Mouse (Mus musculus): ENCODE data around the gene Tmem94. TPM values are rescaled to one million over a fixed set of nuclear protein-coding genes. Genes with fewer than 3 reads are reported as not detected.

The Tmem94 gene
- polyA plus RNA-seq, 1 experiment from 2014 or later: 24.6 TPM

Small RNA genes lying within 50 kb of the gene (microRNA-seq; reads per million reads assigned to microRNA genes)
- not detected for gene Mir5621

Other genes with a start within 250 kb of the Tmem94 start
- gene Sumo2, start 229.2 kb upstream of the Tmem94 start, polyA plus RNA-seq (2015; fragmentation: Nextera tagmentation; extraction: Ambion mirVana): 993 and 1,027 TPM in 2 replicates
- 190 and 192 TPM in 2 replicates for gene Nup85, start 201.0 kb upstream of the Tmem94 start, polyA plus RNA-seq (2015; fragmentation: Nextera tagmentation; extraction: Ambion mirVana)
- gene Mrps7, start 161.5 kb upstream of the Tmem94 start, polyA plus RNA-seq (2015; fragmentation: Nextera tagmentation; extraction: Ambion mirVana): 83.9 and 85.0 TPM in 2 replicates
- gene Gga3, start 161.4 kb upstream of the Tmem94 start, polyA plus RNA-seq (2015; fragmentation: Nextera tagmentation; extraction: Ambion mirVana): 15.6 and 18.1 TPM in 2 replicates
- gene Mif4gd, start 152.5 kb upstream of the Tmem94 start, polyA plus RNA-seq (2015; fragmentation: Nextera tagmentation; extraction: Ambion mirVana): 29.5 and 32.3 TPM in 2 replicates
- gene Slc25a19, start 137.1 kb upstream of the Tmem94 start, polyA plus RNA-seq (2015; fragmentation: Nextera tagmentation; extraction: Ambion mirVana): 19.6 and 20.9 TPM in 2 replicates
- gene Grb2, start 56.8 kb upstream of the Tmem94 start, polyA plus RNA-seq (2015; fragmentation: Nextera tagmentation; extraction: Ambion mirVana): 85.6 and 91.0 TPM in 2 replicates
- gene Caskin2, start 48.2 kb downstream of the Tmem94 start, polyA plus RNA-seq (2015; fragmentation: Nextera tagmentation; extraction: Ambion mirVana): 19.0 and 19.6 TPM in 2 replicates
- gene Tsen54, start 49.3 kb downstream of the Tmem94 start, polyA plus RNA-seq (2015; fragmentation: Nextera tagmentation; extraction: Ambion mirVana): 37.3 and 43.0 TPM in 2 replicates
- 35.1 and 40.1 TPM in 2 replicates for gene Llgl2, start 58.6 kb downstream of the Tmem94 start, polyA plus RNA-seq (2015; fragmentation: Nextera tagmentation; extraction: Ambion mirVana)
- 0.25 and 0.49 TPM in 2 replicates for gene Myo15b, start 93.0 kb downstream of the Tmem94 start, polyA plus RNA-seq (2015; fragmentation: Nextera tagmentation; extraction: Ambion mirVana)
- gene Smim5, start 134.5 kb downstream of the Tmem94 start, polyA plus RNA-seq (2015; fragmentation: Nextera tagmentation; extraction: Ambion mirVana): 3.6 and 4.8 TPM in 2 replicates
- gene Smim6, start 146.6 kb downstream of the Tmem94 start, polyA plus RNA-seq (2015; fragmentation: Nextera tagmentation; extraction: Ambion mirVana): 24.4 and 25.5 TPM in 2 replicates
- 29.8 and 35.5 TPM in 2 replicates for gene Sap30bp, start 167.8 kb downstream of the Tmem94 start, polyA plus RNA-seq (2015; fragmentation: Nextera tagmentation; extraction: Ambion mirVana)
- 20.5 and 22.3 TPM in 2 replicates for gene Recql5, start 168.0 kb downstream of the Tmem94 start, polyA plus RNA-seq (2015; fragmentation: Nextera tagmentation; extraction: Ambion mirVana)
- gene Itgb4, start 209.3 kb downstream of the Tmem94 start, polyA plus RNA-seq (2015; fragmentation: Nextera tagmentation; extraction: Ambion mirVana): 2.6 and 3.4 TPM in 2 replicates
- 215 and 229 TPM in 2 replicates for gene Galk1, start 247.3 kb downstream of the Tmem94 start, polyA plus RNA-seq (2015; fragmentation: Nextera tagmentation; extraction: Ambion mirVana)

Measured in lung, embryonic 15.5 days (tissue).